Mouse (Mus musculus): ENCODE measurements around the gene Olfr1124.
"Not testable (repeated sequence)": the region's sequence is repeated elsewhere in the genome, so short reads cannot be mapped to it uniquely, and the experiment has no call there.

DNA sequence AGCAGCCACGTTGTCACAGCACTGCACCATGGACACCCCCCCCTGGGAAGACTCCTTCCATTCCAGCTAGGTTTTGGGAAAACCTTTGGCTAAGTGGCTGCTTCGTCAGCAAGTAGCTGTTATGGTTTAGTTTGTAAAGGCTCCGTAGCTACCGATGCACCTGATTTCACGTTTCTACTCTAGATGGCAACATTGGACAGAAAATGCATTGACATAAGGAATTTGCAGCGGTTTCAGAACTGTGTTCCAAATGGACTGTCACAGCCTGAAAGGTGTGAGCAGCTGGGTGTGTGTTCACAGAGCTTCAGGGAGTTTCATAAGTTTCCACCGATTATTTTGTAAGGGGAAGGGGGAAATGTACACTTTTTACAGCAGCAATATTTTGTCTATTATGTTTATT, 35.4 kb upstream of the Olfr1124 start:
- TF ChIP-seq FLI1 (IDR thresholded peaks at IDR 0.05; ENCODE audit: low read length); GATA1 (IDR thresholded peaks at IDR 0.05; ENCODE audit: borderline replicate concordance, low read length): not testable (repeated sequence)

Measured in megakaryocyte, embryonic 14.5 days (primary cell).